Mouse (Mus musculus): ENCODE measurements at regions not wholly inside any gene's neighbourhood (a gene's known extent, or its start where the extent isn't known, plus 50 kb on each side); places are given as distances from the start of the nearest gene placed in this dataset.

DNA sequence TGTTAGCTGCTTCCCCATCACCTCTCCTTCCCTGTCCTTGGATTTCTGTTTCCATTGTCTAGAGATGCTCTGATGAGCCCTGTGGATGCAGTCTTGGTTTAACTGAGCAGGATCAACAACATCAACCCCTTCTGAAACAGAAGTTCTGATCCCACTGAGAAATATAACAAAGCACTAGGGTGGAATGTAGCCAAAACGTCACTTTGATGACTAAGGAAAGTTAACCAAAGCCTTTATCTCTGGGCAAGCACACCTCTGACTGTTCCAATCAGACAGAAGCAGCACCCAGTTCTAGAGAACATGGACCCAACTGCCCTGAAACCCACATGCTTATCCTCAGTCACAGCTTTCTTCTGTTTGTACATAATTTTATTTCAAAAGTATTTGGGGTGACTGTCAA is 193.2 kb downstream of the Tm2d1 start:
- H3K9ac ChIP-seq (ENCODE audit: control insufficient read depth, low read depth, low read length, poor library complexity, severe bottlenecking): peak overlapping the region; percentile 13; the same call in 1 of the 2 replicates
- peaks cover 0 to 43% of the 10 kb centered on the region in 2 experiments; a peak in 2 of 4 replicates for H3K36me3 ChIP-seq (ENCODE audit: control insufficient read depth in 1 of 2, insufficient read depth in 2 of 2, low read length in 2 of 2)
- H3K4me1 ChIP-seq (ENCODE audit: control insufficient read depth in 1 of 2, insufficient read depth in 2 of 2, low read length in 2 of 2): peaks cover 25 to 41% of the 10 kb centered on the region in 2 experiments
- H3K4me3 ChIP-seq (ENCODE audit: control insufficient read depth in 1 of 2, insufficient read depth in 1 of 2, low read depth in 2 of 2, low read length in 2 of 2): no peak overlapping the region
- peak overlapping the region; percentile 90 for H3K27ac ChIP-seq (ENCODE audit: control insufficient read depth, low read depth, low read length)
- DNase-seq (ENCODE audit: low read depth, low spot score): peak; percentile 95
- no peaks in the 10 kb centered on the region for H3K79me2 ChIP-seq (ENCODE audit: control insufficient read depth, insufficient read depth, low read length, poor library complexity)
- no peaks in the 10 kb centered on the region for H3K27me3 ChIP-seq (ENCODE audit: control insufficient read depth in 1 of 2, insufficient read depth in 2 of 2, low read length in 2 of 2)
- no peaks in the 10 kb centered on the region for H3K9me3 ChIP-seq (replicated peaks; ENCODE audit: insufficient read depth, low read length)
- TF ChIP-seq POLR2AphosphoS2 (IDR thresholded peaks at IDR 0.05; ENCODE audit: low read length) (peak; percentile 37; the same call in 1 of the 2 replicates), ZNF384 (IDR thresholded peaks at IDR 0.05; ENCODE audit: low read depth, low read length) (no peak), TAL1 (IDR thresholded peaks at IDR 0.05; ENCODE audit: low read length) (peak; percentile 100), CHD2 (IDR thresholded peaks at IDR 0.05; ENCODE audit: low read length) (no peak), MYC (IDR thresholded peaks at IDR 0.05; ENCODE audit: low read depth, low read length) (peak; percentile 94), RAD21 (IDR thresholded peaks at IDR 0.05; ENCODE audit: low read depth, low read length) (no peak), MAZ (IDR thresholded peaks at IDR 0.05; ENCODE audit: low read depth, low read length) (no peak), USF2 (IDR thresholded peaks at IDR 0.05; ENCODE audit: borderline replicate concordance in 1 of 2, insufficient read depth in 1 of 2, low read depth in 1 of 2, low read length in 2 of 2) (no peak), TBP (IDR thresholded peaks at IDR 0.05; ENCODE audit: low read depth, low read length) (peak; percentile 70; the same call in 1 of the 2 replicates), ZKSCAN1 (IDR thresholded peaks at IDR 0.05; ENCODE audit: low read depth, low read length) (no peak), MEF2A (IDR thresholded peaks at IDR 0.05; ENCODE audit: extremely low read depth, insufficient replicate concordance, low read depth, low read length, poor library complexity, severe bottlenecking) (no peak), CHD1 (IDR thresholded peaks at IDR 0.05; ENCODE audit: low read depth, low read length) (no peak), SMC3 (IDR thresholded peaks at IDR 0.05; ENCODE audit: low read depth, low read length) (no peak), GABPA (IDR thresholded peaks at IDR 0.05; ENCODE audit: low read depth, low read length) (peak; percentile 54; the same call in 1 of the 2 replicates), SIN3A (IDR thresholded peaks at IDR 0.05; ENCODE audit: low read length) (peak; percentile 94), TCF12 (IDR thresholded peaks at IDR 0.05; ENCODE audit: low read depth, low read length) (peak; percentile 100), POLR2A (IDR thresholded peaks at IDR 0.05; ENCODE audit: control insufficient read depth in 1 of 2, insufficient read depth in 1 of 2, low read depth in 1 of 2, low read length in 2 of 2, poor library complexity in 1 of 2) (peak in 1 of 2 experiments; percentile 47; a peak in 1 of 4 replicates), MAFK (IDR thresholded peaks at IDR 0.05; ENCODE audit: borderline replicate concordance, low read depth, low read length) (peak; percentile 93), EP300 (IDR thresholded peaks at IDR 0.05; ENCODE audit: low read depth in 1 of 2, low read length in 2 of 2) (peak; percentile 100), NRF1 (IDR thresholded peaks at IDR 0.05; ENCODE audit: insufficient read depth, low read depth, low read length, poor library complexity, severe bottlenecking) (no peak), ETS1 (IDR thresholded peaks at IDR 0.05; ENCODE audit: low read depth, low read length) (peak; percentile 96), JUND (IDR thresholded peaks at IDR 0.05; ENCODE audit: low read depth, low read length) (peak; percentile 61; the same call in 1 of the 2 replicates), MAX (IDR thresholded peaks at IDR 0.05; ENCODE audit: low read length) (no peak), USF1 (IDR thresholded peaks at IDR 0.05; ENCODE audit: low read depth, low read length) (no peak), E2F4 (IDR thresholded peaks at IDR 0.05; ENCODE audit: borderline replicate concordance, low read depth, low read length) (no peak), CTCF (IDR thresholded peaks at IDR 0.05 in 2 of 3, conservative IDR thresholded peaks at IDR 0.05 in 1 of 3; ENCODE audit: control insufficient read depth in 1 of 3, insufficient read depth in 1 of 3, low read depth in 2 of 3, low read length in 3 of 3, poor library complexity in 1 of 3, severe bottlenecking in 1 of 3) (no peak), NELFE (IDR thresholded peaks at IDR 0.05; ENCODE audit: low read depth, low read length) (no peak), ELF1 (IDR thresholded peaks at IDR 0.05; ENCODE audit: low read depth, low read length) (no peak), UBTF (IDR thresholded peaks at IDR 0.05; ENCODE audit: borderline replicate concordance, insufficient read depth, low read depth, low read length) (no peak), HCFC1 (IDR thresholded peaks at IDR 0.05; ENCODE audit: low read depth, low read length) (no peak), MYB (IDR thresholded peaks at IDR 0.05; ENCODE audit: low read depth, low read length) (peak; percentile 96), KAT2A (conservative IDR thresholded peaks at IDR 0.05; ENCODE audit: low read depth, low read length) (no peak), ZC3H11A (IDR thresholded peaks at IDR 0.05; ENCODE audit: low read depth, low read length) (no peak), BHLHE40 (IDR thresholded peaks at IDR 0.05; ENCODE audit: borderline replicate concordance, low read depth, low read length) (no peak), ZMIZ1 (IDR thresholded peaks at IDR 0.05; ENCODE audit: low read depth, low read length) (no peak), POLR2AphosphoS5 (IDR thresholded peaks at IDR 0.05; ENCODE audit: borderline replicate concordance, low read depth, low read length) (no peak), MXI1 (IDR thresholded peaks at IDR 0.05; ENCODE audit: low read depth, low read length) (no peak; the same call in 1 of the 2 replicates), GATA1 (IDR thresholded peaks at IDR 0.05; ENCODE audit: low read depth, low read length) (peak; percentile 100)

Measured in MEL (cell line).